Mouse (Mus musculus) brain, embryonic 14.5 days (tissue): Measurements from ENCODE around the gene Crlf3.

Source experiments
- CTCF ChIP-seq: fragments of 200-500 bp; IDR thresholded peaks from 2 replicates; pipeline ENCODE4 v1.5.1; 2012; ENCODE audit warnings: inconsistent platforms, mild to moderate bottlenecking, moderate library complexity, borderline replicate concordance; ENCODE audit not compliant: insufficient read depth, insufficient read length; ENCODE audit errors: extremely low read depth
- POLR2A ChIP-seq: fragments of 200-500 bp; IDR thresholded peaks from 2 replicates; pipeline ENCODE4 v1.6.1; 2012; ENCODE audit warnings: mild to moderate bottlenecking, inconsistent platforms, borderline replicate concordance; ENCODE audit not compliant: poor library complexity, insufficient read depth, insufficient read length, severe bottlenecking; ENCODE audit errors: extremely low read depth

- TF ChIP-seq CTCF (no peak), POLR2A (no peak)
Measured at GRCm38 (mm10) chr11:80085356-80086055, 4.7 kb upstream of the Crlf3 start.
